Mouse (Mus musculus) induced T-regulatory cell, adult 2 months (primary cell): Measurements from ENCODE around the gene Irx6.

Experiments used
- DNase-seq: peaks from one replicate; pipeline ENCODE4 v3.0.0-alpha.2; 2012; ENCODE audit warnings: low read depth

The Irx6 gene

GRCm38 (mm10) chr8:92721936-92722321 lies 47.8 kb downstream of the Irx6 start:
- no peak for DNase-seq

- DNase-seq = no peak
Observed at GRCm38 (mm10) chr8:92723320-92723719, 49.2 kb downstream of the Irx6 start.

DNA sequence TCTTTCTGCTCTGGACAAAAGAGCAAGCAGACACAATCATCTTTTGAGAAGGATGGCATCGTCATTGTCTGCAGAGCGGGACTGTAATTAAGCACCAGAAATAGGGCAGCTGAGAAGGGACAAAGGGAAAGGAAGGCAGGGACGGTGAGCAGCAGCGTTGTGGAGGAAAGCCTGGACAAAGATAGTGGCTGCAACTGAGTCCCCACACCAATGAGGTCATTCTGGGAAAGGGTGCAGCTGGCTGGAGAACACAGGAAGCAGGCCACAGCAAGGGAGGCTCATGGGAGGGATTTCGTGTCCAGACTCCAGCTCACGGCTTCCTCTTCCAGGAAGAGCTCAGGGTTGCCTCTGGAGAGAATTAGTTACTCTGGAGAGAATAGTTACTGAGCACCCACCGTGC lies 49.9 kb downstream of the Irx6 start:
- no peak for DNase-seq

DNA sequence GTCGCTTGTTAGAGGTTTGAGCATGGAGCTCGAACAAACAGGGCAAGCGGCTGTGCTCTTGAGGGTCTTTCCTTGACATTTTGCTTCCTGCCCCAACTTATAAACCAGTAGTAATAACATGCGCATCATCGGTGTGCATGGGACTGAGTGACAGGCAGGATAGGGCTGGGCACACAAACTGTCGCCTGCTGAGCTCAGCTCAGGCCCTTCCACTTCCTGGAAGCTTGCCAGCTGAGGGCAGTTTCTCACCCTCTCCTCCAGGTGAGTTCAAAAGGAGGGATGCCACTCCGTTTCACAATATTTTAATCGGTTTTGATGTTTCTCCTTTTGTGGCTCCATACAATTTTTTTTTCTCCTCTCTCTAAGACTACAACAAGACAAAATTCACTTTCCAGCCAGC lies 50.3 kb downstream of the Irx6 start:
- no peak for DNase-seq
